Mouse (Mus musculus) effector memory CD4-positive, alpha-beta T cell, adult 5 months (primary cell): ENCODE results near the gene Olfr376. TPM values are rescaled to one million over a fixed set of nuclear protein-coding genes. Genes with fewer than 3 reads are reported as not detected.

ENCODE experiments used
- polyA plus RNA-seq: library from polyadenylated mRNA; unstranded; fragments of 100-300 nt; shearing (Covaris generic); gene quantifications from one replicate; pipeline ENCODE4 v1.2.1, GENCODE M21; 2017

Gene Olfr376
- not detected for polyA plus RNA-seq

GRCm38 (mm10) chr11:73370946-73371345 lies at the start of gene Olfr376:
TSS of gene Olfr376 (plus strand) at chr11:73371246.

DNA sequence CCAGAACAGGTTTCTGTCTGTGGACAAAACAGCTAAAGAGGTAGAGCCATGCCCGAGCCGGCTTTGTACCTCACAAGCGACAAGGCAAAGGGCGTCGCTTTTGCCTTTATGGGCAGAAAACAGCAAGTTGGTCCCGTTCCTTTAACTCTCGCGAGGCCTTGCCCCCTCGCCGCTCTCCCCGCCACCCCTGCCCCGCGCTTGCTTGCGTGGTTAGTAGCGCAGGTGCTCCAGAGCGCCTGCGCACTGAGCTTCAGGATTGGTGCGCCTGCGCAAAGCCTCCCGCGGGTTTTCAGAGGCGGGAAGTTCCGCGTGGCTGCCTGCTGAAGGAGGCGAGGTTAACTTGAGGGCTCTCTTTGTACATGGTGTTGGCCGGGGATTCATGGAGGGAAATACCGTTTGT lies 41.6 kb upstream of the Olfr376 start, which contains the start of the genes Aspa, Gm49340 and Spata22:
Aspa (minus strand) TSS at position 155 of the 400 bp plus-strand sequence.
Gm49340 (plus strand) TSS at position 300 of the 400 bp plus-strand sequence.
Spata22 (plus strand) TSS at position 300 of the 400 bp plus-strand sequence.

DNA sequence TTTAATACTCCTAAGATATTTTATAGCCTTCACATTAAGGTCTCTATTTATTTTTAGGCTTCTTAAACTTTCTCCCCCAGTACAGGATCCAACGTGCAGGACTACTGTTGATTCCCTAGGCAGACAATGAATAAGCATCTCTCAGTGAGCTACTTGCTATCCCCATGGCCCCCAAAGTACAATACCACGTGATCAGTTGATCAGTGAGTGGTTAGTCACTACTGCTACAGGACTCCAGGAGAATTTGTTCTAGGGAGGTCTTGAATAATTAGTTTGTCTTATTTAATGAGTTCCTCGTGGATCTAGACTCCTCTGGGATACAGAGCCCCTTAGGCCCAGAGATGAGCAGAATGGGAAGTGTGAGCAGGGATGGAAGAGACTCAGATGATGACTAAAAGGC lies 20.6 kb upstream of the Olfr376 start, which contains the start of gene Olfr20:
Olfr20 (plus strand) TSS at position 301 of the 400 bp plus-strand sequence.

DNA sequence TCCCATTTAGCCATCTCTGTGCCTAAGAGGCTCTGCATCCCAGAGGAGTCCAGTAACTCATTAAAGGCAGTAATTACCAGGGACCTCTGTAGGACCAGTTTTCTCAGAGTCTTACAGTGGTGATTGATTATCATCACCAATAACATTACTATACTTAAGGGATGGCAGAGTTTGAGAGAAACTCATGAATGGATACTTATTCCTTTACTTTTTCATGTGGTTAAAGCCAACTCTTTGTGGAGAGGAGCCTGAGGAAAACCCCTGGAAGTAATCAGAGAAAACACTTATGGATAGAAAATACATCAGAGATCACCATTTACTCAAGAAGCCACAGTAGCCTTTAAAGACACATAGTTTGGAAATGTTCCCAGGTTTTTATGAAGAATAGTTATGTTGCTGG lies 28.5 kb downstream of the Olfr376 start, which contains the start of gene Olfr1:
Olfr1 (minus strand) TSS at position 101 of the 400 bp plus-strand sequence.

Other genes with a start within 250 kb of the Olfr376 start
- gene Haspin, start 233.0 kb upstream of the Olfr376 start, polyA plus RNA-seq: 2.0 TPM
- gene P2rx5, start 210.8 kb upstream of the Olfr376 start, polyA plus RNA-seq: not detected
- gene Emc6, start 194.2 kb upstream of the Olfr376 start, polyA plus RNA-seq: 75.4 TPM
- gene Tax1bp3, start 194.2 kb upstream of the Olfr376 start, polyA plus RNA-seq: 12.5 TPM
- 9.9 TPM for gene Ctns, start 172.2 kb upstream of the Olfr376 start, polyA plus RNA-seq
- gene Shpk, start 171.8 kb upstream of the Olfr376 start, polyA plus RNA-seq: 4.3 TPM
- gene Trpv1, start 137.0 kb upstream of the Olfr376 start, polyA plus RNA-seq: not detected
- gene Trpv3, start 103.9 kb upstream of the Olfr376 start, polyA plus RNA-seq: not detected
- gene Aspa, start 41.6 kb upstream of the Olfr376 start, polyA plus RNA-seq: 0.41 TPM
- gene Gm49340, start 41.5 kb upstream of the Olfr376 start, polyA plus RNA-seq: not detected
- gene Spata22, start 41.5 kb upstream of the Olfr376 start, polyA plus RNA-seq: not detected
- not detected for gene Olfr20, start 20.5 kb upstream of the Olfr376 start, polyA plus RNA-seq
- not detected for gene Olfr1, start 28.4 kb downstream of the Olfr376 start, polyA plus RNA-seq
- not detected for gene Olfr378, start 57.2 kb downstream of the Olfr376 start, polyA plus RNA-seq
- not detected for gene Olfr380, start 86.3 kb downstream of the Olfr376 start, polyA plus RNA-seq
- gene Olfr381, start 120.4 kb downstream of the Olfr376 start, polyA plus RNA-seq: not detected
- not detected for gene Olfr382, start 146.0 kb downstream of the Olfr376 start, polyA plus RNA-seq
- not detected for gene Olfr385, start 221.8 kb downstream of the Olfr376 start, polyA plus RNA-seq
- gene Olfr384, start 227.3 kb downstream of the Olfr376 start, polyA plus RNA-seq: not detected